Mouse (Mus musculus) lung, adult 2 months (tissue): ENCODE measurements around the gene Atp10a.

Source experiments
- CTCF ChIP-seq: fragments of 200-500 bp; IDR thresholded peaks from 2 replicates; pipeline ENCODE4 v1.5.1; 2011; ENCODE audit warnings: mild to moderate bottlenecking, low read length, control low read depth; ENCODE audit not compliant: insufficient read depth
- POLR2A ChIP-seq: fragments of 200-500 bp; IDR thresholded peaks from 2 replicates; pipeline ENCODE4 v1.6.1; 2011; ENCODE audit warnings: low read depth, mild to moderate bottlenecking, control low read depth, low read length, borderline replicate concordance; ENCODE audit errors: extremely low read depth

DNA sequence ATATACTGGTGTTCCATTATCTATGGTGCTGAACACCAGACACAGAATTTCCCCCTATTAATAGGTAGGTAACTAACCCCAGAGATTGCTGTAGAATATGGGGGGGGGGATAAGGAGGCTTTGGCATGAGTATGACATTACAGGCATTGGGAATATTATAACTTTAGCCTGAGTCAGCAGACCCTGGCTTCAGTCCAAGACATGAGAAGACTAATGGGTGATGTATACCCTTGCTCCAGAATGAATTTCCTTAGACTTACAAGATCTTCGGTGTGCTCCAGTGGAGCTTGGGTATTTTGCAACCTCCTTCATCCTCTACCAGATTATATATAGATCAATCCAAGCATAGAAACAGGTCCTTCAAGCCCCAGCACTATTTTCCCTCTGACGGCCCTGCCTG lies 145.8 kb downstream of the Atp10a start:
- TF ChIP-seq POLR2A (no peak), CTCF (no peak)
